Mouse (Mus musculus) adrenal gland, postnatal 14 days (tissue): Measurements from ENCODE around the gene Ssxb2. TPM values are rescaled to one million over a fixed set of nuclear protein-coding genes. Genes with fewer than 3 reads are reported as not detected.
"Not testable (repeated sequence)": the region's sequence is repeated elsewhere in the genome, so short reads cannot be mapped to it uniquely, and the experiment has no call there.

Experiments used
- DNase-seq: peaks from one replicate; pipeline ENCODE4 v3.0.0; 2021; ENCODE audit warnings: mixed read lengths
- long read RNA-seq, 2 experiments: library from polyadenylated mRNA; stranded (forward); transcript quantifications; one replicate each; pipeline ENCODE4 v2.0.0; 2021
- total RNA-seq: library from RNA; stranded (reverse); gene quantifications from 2 replicates; pipeline ENCODE4 v1.2.3, GENCODE M21; 2021

Gene Ssxb2
- total RNA-seq = not detected in 2 replicates
- long read RNA-seq, experiment 1 = 0 reads
- long read RNA-seq, experiment 2 = 0 reads

DNA sequence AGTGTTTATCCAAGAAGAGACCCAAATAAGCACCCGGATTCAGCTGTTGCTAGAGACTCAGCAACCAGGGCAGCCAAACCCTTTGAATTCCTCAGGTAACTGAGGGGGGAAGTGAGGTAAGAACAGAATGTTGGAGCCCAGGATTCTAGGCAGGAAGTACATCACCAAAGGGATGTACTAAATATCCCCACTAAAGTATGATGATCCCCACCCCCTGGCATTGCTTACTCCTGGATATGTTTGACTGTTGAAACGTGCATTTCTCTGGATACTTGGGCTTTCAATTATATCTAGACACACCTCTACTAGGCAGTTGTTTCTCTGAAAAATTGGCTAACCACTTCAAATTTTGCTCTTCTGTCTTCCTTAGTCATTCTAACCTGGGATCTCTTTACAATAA, at the start of gene Ssxb2:
Ssxb2 (minus strand) TSS at position 101 of the 400 bp plus-strand sequence.
- DNase-seq = not testable (repeated sequence)

DNA sequence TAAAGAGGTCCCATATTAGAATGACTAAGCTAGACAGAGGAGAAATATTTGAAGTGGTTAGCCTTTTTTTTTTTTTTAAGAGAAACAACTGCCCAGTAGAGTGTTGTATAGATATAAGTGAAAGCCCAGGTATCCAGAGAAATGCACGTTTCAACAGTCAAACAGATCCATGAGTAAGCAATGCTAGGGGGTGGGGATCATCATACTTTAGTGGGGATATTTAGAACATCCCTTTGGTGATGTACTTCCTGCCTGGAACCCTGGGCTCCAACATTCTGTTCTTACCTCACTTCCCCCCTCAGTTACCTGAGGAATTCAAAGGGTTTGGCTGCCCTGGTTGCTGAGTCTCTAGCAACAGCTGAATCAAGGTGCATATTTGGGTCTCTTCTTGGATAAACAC, 48.5 kb downstream of the Ssxb2 start, which contains the start of gene Ssxb1:
Ssxb1 (plus strand) TSS at position 301 of the 400 bp plus-strand sequence.
- not testable (repeated sequence) for DNase-seq

Other genes starting within 250 kb of the Ssxb2 start
- gene Ftsj1, start 209.3 kb downstream of the Ssxb2 start, total RNA-seq = 24.7 and 25.3 TPM in 2 replicates
- 2.5 TPM in 1 of 2 replicates, not detected in the other for gene Slc38a5, start 190.6 kb downstream of the Ssxb2 start, total RNA-seq
- gene Ssxb10, start 134.3 kb downstream of the Ssxb2 start, total RNA-seq = not detected in 2 replicates
- gene Ssxb9, start 94.7 kb downstream of the Ssxb2 start, total RNA-seq = not detected in 2 replicates
- gene Ssxb1, start 48.4 kb downstream of the Ssxb2 start, total RNA-seq = not detected in 2 replicates
- not detected in 2 replicates for gene Gm14459, start 63.2 kb upstream of the Ssxb2 start, total RNA-seq
- gene Ssxb6, start 86.5 kb upstream of the Ssxb2 start, total RNA-seq = not detected in 2 replicates
- not detected in 2 replicates for gene Ssxb3, start 130.1 kb upstream of the Ssxb2 start, total RNA-seq
- not detected in 2 replicates for gene Ssxb8, start 229.1 kb upstream of the Ssxb2 start, total RNA-seq